Mouse (Mus musculus) stomach, embryonic 14.5 days (tissue): ENCODE measurements around the gene Ntn3. TPM values are rescaled to one million over a fixed set of nuclear protein-coding genes. Genes with fewer than 3 reads are reported as not detected.

Experiments used
- ATAC-seq: fragments of 200-750 bp; cut with Nextera tagmentation; 2 replicates; pipeline ENCODE4 v1.8.0; 2017; ENCODE audit warnings: low read depth, moderate TSS enrichment; ENCODE audit not compliant: insufficient number of reproducible peaks, insufficient read depth, low FRiP score
- H3K27ac ChIP-seq: fragments of 300-500 bp; sonication (generic); 2 replicates; pipeline ENCODE4 v1.5.1; 2014; ENCODE audit warnings: mild to moderate bottlenecking, low read length, moderate library complexity, mixed read lengths
- H3K27me3 ChIP-seq: fragments of 300-500 bp; sonication (generic); 2 replicates; pipeline ENCODE4 v1.6.1; 2014; ENCODE audit warnings: low read length, control low read depth, mixed read lengths; ENCODE audit not compliant: control insufficient read depth, insufficient read depth
- H3K36me3 ChIP-seq: fragments of 300-500 bp; sonication (generic); 2 replicates; pipeline ENCODE4 v1.6.1; 2014; ENCODE audit warnings: mild to moderate bottlenecking, control low read depth, low read length, moderate library complexity, mixed read lengths; ENCODE audit not compliant: control insufficient read depth, insufficient read depth
- H3K4me1 ChIP-seq: fragments of 300-500 bp; sonication (generic); 2 replicates; pipeline ENCODE4 v1.6.1; 2014; ENCODE audit warnings: low read length, control low read depth, mixed read lengths; ENCODE audit not compliant: control insufficient read depth, insufficient read depth
- H3K4me2 ChIP-seq: fragments of 300-500 bp; sonication (generic); replicated peaks from 2 replicates; pipeline ENCODE4 v1.6.1; 2014; ENCODE audit warnings: low read depth, low read length, control low read depth
- H3K4me3 ChIP-seq: fragments of 300-500 bp; sonication (generic); 2 replicates; pipeline ENCODE4 v1.5.1; 2014; ENCODE audit warnings: low read depth, low read length, control low read depth
- H3K9ac ChIP-seq: fragments of 300-500 bp; sonication (generic); replicated peaks from 2 replicates; pipeline ENCODE4 v1.6.1; 2014; ENCODE audit warnings: low read depth, mild to moderate bottlenecking, control low read depth, low read length, moderate library complexity, mixed read lengths
- H3K9me3 ChIP-seq: fragments of 300-500 bp; sonication (generic); 2 replicates; pipeline ENCODE4 v1.6.1; 2016; ENCODE audit warnings: low read depth, low read length, control low read depth; ENCODE audit not compliant: control insufficient read depth
- WGBS: fragments of 180-500 bp; shearing (Covaris S2); extraction: QIAGEN DNeasy Blood & Tissue Kit; methylation state at CpG from one replicate; pipeline ENCODE4 v1.1.7; 2014; 5-methylcytosine and 5-hydroxymethylcytosine counted together
- polyA plus RNA-seq: library from polyadenylated mRNA; unstranded; fragments of >200 nt; fragmentation: Nextera tagmentation; extraction: Ambion mirVana; gene quantifications from 2 replicates; pipeline ENCODE4 v1.2.1, GENCODE M21; 2014

Gene Ntn3
- polyA plus RNA-seq, result 10.2 and 10.4 TPM in 2 replicates

- Histone ChIP-seq H3K9me3 (no peaks in the 10 kb centered on the region), H3K27ac (peak within 1 kb of the TSS; percentile 94), H3K36me3 (no peaks in the 10 kb centered on the region), H3K27me3 (no peaks in the 10 kb centered on the region), H3K4me1 (peaks cover 67% of the 10 kb centered on the region), H3K4me3 (peak within 1 kb of the TSS; percentile 59), H3K4me2 (peak within 1 kb of the TSS; percentile 89), H3K9ac (peak within 1 kb of the TSS; percentile 73)
- 1% methylated on average over 36 of the region's 43 CpGs for WGBS
- peak; percentile 67 for ATAC-seq
Measured at GRCm38 (mm10) chr17:24209043-24209915, at the start of gene Ntn3. TSS of gene Ntn3 (minus strand) at chr17:24209531.

- no peaks in the 10 kb centered on the region for H3K4me1 ChIP-seq
- no peaks in the 10 kb centered on the region for H3K27me3 ChIP-seq
- no peak for ATAC-seq
- H3K27ac ChIP-seq, result no peak overlapping the region
- no peak overlapping the region for H3K9ac ChIP-seq
- WGBS, result 55% methylated on average over 4 of the region's 4 CpGs
- H3K4me2 ChIP-seq, result no peak overlapping the region
- H3K36me3 ChIP-seq, result no peaks in the 10 kb centered on the region
- no peak overlapping the region for H3K4me3 ChIP-seq
- no peaks in the 10 kb centered on the region for H3K9me3 ChIP-seq
Measured at GRCm38 (mm10) chr17:24258981-24259380, 49.6 kb upstream of the Ntn3 start.

- Histone ChIP-seq H3K27me3 (no peaks in the 10 kb centered on the region), H3K27ac (no peak overlapping the region; the same call in 1 of the 2 replicates), H3K36me3 (peaks cover 10% of the 10 kb centered on the region; the same call in 1 of the 2 replicates), H3K4me1 (peaks cover 10% of the 10 kb centered on the region), H3K9me3 (no peaks in the 10 kb centered on the region), H3K4me3 (no peak overlapping the region), H3K4me2 (no peak overlapping the region; the same call in 1 of the 2 replicates), H3K9ac (no peak overlapping the region)
- 97% methylated on average over 2 of the region's 2 CpGs for WGBS
- ATAC-seq, result no peak
Measured at GRCm38 (mm10) chr17:24252329-24252728, 43.0 kb upstream of the Ntn3 start.

- under 1% methylated on average over 48 of the region's 48 CpGs for WGBS
- Histone ChIP-seq H3K4me3 (peak within 1 kb of the TSS; percentile 75), H3K27ac (peak within 1 kb of the TSS; percentile 71)
Measured at GRCm38 (mm10) chr17:24251320-24252069, 42.2 kb upstream of the Ntn3 start, which contains the start of gene Ccnf. TSS of gene Ccnf (minus strand) at chr17:24251484.

GRCm38 (mm10) chr17:24250988-24251319, 41.6 kb upstream of the Ntn3 start:
- Histone ChIP-seq H3K36me3 (peaks cover 17% of the 10 kb centered on the region), H3K4me1 (peaks cover 10% of the 10 kb centered on the region), H3K4me3 (peak overlapping the region; percentile 75), H3K27me3 (no peaks in the 10 kb centered on the region), H3K27ac (peak overlapping the region; percentile 36; the same call in 1 of the 2 replicates), H3K4me2 (peak overlapping the region; percentile 47), H3K9me3 (no peaks in the 10 kb centered on the region), H3K9ac (peak overlapping the region; percentile 83)
- 0% methylated on average over 32 of the region's 32 CpGs for WGBS
- no peak for ATAC-seq

More at GRCm38 (mm10) chr17:24251320-24252069, 42.2 kb upstream of the Ntn3 start, which contains the start of gene Ccnf:
- Histone ChIP-seq H3K36me3 (peaks cover 13% of the 10 kb centered on the region), H3K9me3 (no peaks in the 10 kb centered on the region), H3K27me3 (no peaks in the 10 kb centered on the region), H3K4me1 (peaks cover 10% of the 10 kb centered on the region), H3K9ac (peak within 1 kb of the TSS; percentile 83), H3K4me2 (peak within 1 kb of the TSS; percentile 56)
- peak; percentile 100 for ATAC-seq

- 97% methylated on average over 2 of the region's 2 CpGs for WGBS
- no peak overlapping the region for H3K4me2 ChIP-seq
- peaks cover 4% of the 10 kb centered on the region for H3K9me3 ChIP-seq
- H3K36me3 ChIP-seq, result peaks cover 34% of the 10 kb centered on the region
- peaks cover 10% of the 10 kb centered on the region for H3K4me1 ChIP-seq
- ATAC-seq, result no peak
- no peak overlapping the region for H3K4me3 ChIP-seq
- no peak overlapping the region for H3K27ac ChIP-seq
- H3K9ac ChIP-seq, result no peak overlapping the region
- H3K27me3 ChIP-seq, result no peaks in the 10 kb centered on the region
Measured at GRCm38 (mm10) chr17:24248641-24249040, 39.3 kb upstream of the Ntn3 start.

- no peak overlapping the region for H3K27ac ChIP-seq
Measured at GRCm38 (mm10) chr17:24244061-24244460, 34.7 kb upstream of the Ntn3 start.

GRCm38 (mm10) chr17:24243311-24243969, 34.1 kb upstream of the Ntn3 start:
- peaks cover 80% of the 10 kb centered on the region for H3K36me3 ChIP-seq
- no peak overlapping the region for H3K9ac ChIP-seq
- no peak overlapping the region for H3K4me2 ChIP-seq
- no peak overlapping the region for H3K4me3 ChIP-seq
- 84% methylated on average over 4 of the region's 4 CpGs for WGBS
- no peak for ATAC-seq
- no peak overlapping the region for H3K27ac ChIP-seq
- no peaks in the 10 kb centered on the region for H3K27me3 ChIP-seq
- peaks cover 5% of the 10 kb centered on the region for H3K9me3 ChIP-seq
- H3K4me1 ChIP-seq, result no peaks in the 10 kb centered on the region

More at GRCm38 (mm10) chr17:24244061-24244460, 34.7 kb upstream of the Ntn3 start:
- Histone ChIP-seq H3K36me3 (peaks cover 78% of the 10 kb centered on the region), H3K9ac (no peak overlapping the region), H3K4me1 (no peaks in the 10 kb centered on the region), H3K9me3 (peaks cover 5% of the 10 kb centered on the region), H3K4me3 (no peak overlapping the region), H3K4me2 (no peak overlapping the region), H3K27me3 (no peaks in the 10 kb centered on the region)
- ATAC-seq, result no peak
- 98% methylated on average over 8 of the region's 8 CpGs for WGBS
